Mouse (Mus musculus): Measurements from ENCODE around the gene Cyb5r3. TPM values are rescaled to one million over a fixed set of nuclear protein-coding genes. Genes with fewer than 3 reads are reported as not detected.
"Not testable (repeated sequence)": the region's sequence is repeated elsewhere in the genome, so short reads cannot be mapped to it uniquely, and the experiment has no call there.

The Cyb5r3 gene
- polyA plus RNA-seq, 1 experiment from 2014 or later, result 283 TPM

DNA sequence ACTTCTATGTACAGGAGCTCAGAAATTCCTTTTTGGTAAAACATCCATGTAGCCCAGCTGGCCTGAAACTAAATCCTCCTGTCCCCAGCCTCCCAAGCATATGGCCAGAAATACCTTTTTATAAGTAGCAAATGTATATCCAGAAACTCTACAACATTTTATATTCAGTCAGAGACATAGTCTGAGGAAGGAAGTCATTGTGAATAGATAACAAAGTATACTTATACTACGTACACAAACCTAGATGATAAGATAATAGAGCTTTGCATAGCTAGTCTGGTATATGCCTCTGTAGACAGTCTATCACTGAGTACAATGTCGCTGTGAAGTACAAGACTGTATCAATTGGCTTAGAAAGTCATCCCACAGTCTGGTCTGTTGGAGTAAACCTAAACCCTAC is 36.7 kb downstream of the Cyb5r3 start:
- Histone ChIP-seq H3K27me3 (replicated peaks; ENCODE audit: control insufficient read depth, insufficient read depth, low read length) (no peaks in the 10 kb centered on the region), H3K27ac (ENCODE audit: low read length) (no peak overlapping the region), H3K4me2 (ENCODE audit: low read depth, low read length) (no peak overlapping the region), H3K9me3 (ENCODE audit: control insufficient read depth, low read length) (no peaks in the 10 kb centered on the region), H3K4me1 (ENCODE audit: control insufficient read depth, insufficient read depth, low read length) (0 out of 2 replicates have a peak, but pooled peaks cover under 1% of the 10 kb centered on the region), H3K9ac (ENCODE audit: low read depth, low read length) (no peak overlapping the region), H3K36me3 (ENCODE audit: control insufficient read depth, insufficient read depth, low read length) (peaks cover 17% of the 10 kb centered on the region), H3K4me3 (ENCODE audit: low read length) (no peak overlapping the region)
- ATAC-seq, result no peak
- WGBS, result 72% methylated on average over 2 of the region's 2 CpGs

DNA sequence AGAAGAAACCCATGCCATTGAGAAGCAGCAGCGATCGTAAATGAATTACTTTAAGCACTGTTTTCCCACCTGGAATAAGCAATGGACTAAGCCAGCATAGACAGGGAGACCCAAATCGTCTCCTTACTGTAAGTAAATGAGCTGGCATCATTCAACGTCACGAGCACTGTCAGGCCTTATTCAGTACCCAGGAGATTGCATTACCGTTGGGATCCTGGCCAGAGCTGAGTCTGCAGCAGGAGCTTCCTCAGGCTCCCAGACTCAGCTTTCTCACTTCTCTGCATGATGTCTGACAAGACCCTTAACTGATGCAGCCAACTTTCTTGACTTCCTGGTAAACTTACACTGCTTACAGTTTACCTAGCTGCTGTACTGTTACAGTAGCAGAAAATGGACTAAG is 37.7 kb downstream of the Cyb5r3 start:
- Histone ChIP-seq H3K27ac (ENCODE audit: low read length) (no peak overlapping the region), H3K9me3 (ENCODE audit: control insufficient read depth, low read length) (no peaks in the 10 kb centered on the region), H3K4me3 (ENCODE audit: low read length) (no peak overlapping the region), H3K9ac (ENCODE audit: low read depth, low read length) (no peak overlapping the region), H3K27me3 (replicated peaks; ENCODE audit: control insufficient read depth, insufficient read depth, low read length) (no peaks in the 10 kb centered on the region), H3K4me1 (ENCODE audit: control insufficient read depth, insufficient read depth, low read length) (no peaks in the 10 kb centered on the region), H3K4me2 (ENCODE audit: low read depth, low read length) (no peak overlapping the region), H3K36me3 (ENCODE audit: control insufficient read depth, insufficient read depth, low read length) (peaks cover 22% of the 10 kb centered on the region)
- whole genome bisulfite sequencing, result 90% methylated on average over 6 of the region's 6 CpGs
- no peak for ATAC-seq

DNA sequence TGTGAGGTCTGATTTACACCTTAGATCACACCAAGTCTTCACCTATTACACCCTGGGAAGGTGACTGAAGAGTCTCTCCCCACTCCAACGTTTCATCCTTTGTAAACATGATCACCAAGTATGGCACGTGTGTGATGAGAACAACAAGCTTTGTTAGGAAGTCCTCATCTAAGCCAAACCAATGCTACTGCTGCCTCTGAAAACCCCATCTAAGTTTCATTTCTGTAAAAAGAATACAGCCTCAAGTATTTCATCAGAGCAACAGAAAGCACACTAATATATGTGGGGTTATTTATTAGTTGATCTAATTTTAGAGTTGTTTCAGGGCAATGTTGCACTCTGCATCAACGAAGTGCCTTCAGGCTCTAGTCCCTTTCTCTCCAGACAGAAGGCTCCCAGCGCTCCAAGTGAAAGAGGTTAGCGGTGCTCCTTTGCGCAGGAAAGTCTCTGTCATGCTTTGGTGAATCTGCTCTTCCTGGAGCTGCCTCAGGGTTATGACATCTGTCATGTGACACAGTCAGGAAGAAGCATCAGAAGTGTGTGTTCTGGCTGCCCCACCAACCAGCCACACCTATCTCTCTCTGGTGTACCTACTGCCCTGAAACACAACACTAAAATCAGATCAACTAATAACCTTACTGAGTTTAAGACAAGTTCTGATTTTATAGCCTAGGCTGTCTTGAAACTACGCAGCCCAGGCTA is 42.7 kb downstream of the Cyb5r3 start:
- no peak overlapping the region for H3K27ac ChIP-seq (ENCODE audit: low read length)
- no peak overlapping the region for H3K9ac ChIP-seq (ENCODE audit: low read depth, low read length)
- no peak overlapping the region for H3K4me2 ChIP-seq (ENCODE audit: low read depth, low read length)
- H3K36me3 ChIP-seq (ENCODE audit: control insufficient read depth, insufficient read depth, low read length), result peaks cover 35% of the 10 kb centered on the region
- H3K9me3 ChIP-seq (ENCODE audit: control insufficient read depth, low read length), result no peaks in the 10 kb centered on the region
- 89% methylated on average over 7 of the region's 7 CpGs for WGBS
- no peak overlapping the region for H3K4me3 ChIP-seq (ENCODE audit: low read length)
- ATAC-seq, result no peak
- H3K4me1 ChIP-seq (ENCODE audit: control insufficient read depth, insufficient read depth, low read length), result no peaks in the 10 kb centered on the region
- no peaks in the 10 kb centered on the region for H3K27me3 ChIP-seq (replicated peaks; ENCODE audit: control insufficient read depth, insufficient read depth, low read length)

DNA sequence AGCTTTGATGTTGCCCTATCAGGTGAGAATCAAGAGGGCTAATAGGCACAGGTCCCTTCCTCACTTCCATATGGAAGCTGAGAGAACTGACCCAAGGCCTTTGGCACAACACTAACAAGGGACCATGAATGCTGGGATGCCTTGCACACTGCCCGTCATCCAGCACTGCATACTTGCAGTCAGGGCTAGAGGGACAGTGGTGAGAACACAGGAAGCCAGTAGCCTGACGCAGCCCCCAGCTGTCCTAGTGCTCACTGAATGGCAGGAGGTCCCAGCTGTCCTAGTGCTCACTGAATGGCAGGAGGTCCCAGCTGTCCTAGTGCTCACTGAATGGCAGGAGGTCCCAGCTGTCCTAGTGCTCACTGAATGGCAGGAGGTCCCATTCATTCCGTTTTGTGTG is 45.4 kb downstream of the Cyb5r3 start:
- not testable (repeated sequence) for H3K27ac ChIP-seq (ENCODE audit: low read length); H3K4me1 ChIP-seq (ENCODE audit: control insufficient read depth, insufficient read depth, low read length); ATAC-seq; H3K4me3 ChIP-seq (ENCODE audit: low read length); H3K9ac ChIP-seq (ENCODE audit: low read depth, low read length); H3K9me3 ChIP-seq (ENCODE audit: control insufficient read depth, low read length); H3K4me2 ChIP-seq (ENCODE audit: low read depth, low read length); H3K27me3 ChIP-seq (replicated peaks; ENCODE audit: control insufficient read depth, insufficient read depth, low read length)
- WGBS, result 76% methylated on average over 3 of the region's 3 CpGs
- H3K36me3 ChIP-seq (ENCODE audit: control insufficient read depth, insufficient read depth, low read length), result peaks cover 30% of the 10 kb centered on the region

DNA sequence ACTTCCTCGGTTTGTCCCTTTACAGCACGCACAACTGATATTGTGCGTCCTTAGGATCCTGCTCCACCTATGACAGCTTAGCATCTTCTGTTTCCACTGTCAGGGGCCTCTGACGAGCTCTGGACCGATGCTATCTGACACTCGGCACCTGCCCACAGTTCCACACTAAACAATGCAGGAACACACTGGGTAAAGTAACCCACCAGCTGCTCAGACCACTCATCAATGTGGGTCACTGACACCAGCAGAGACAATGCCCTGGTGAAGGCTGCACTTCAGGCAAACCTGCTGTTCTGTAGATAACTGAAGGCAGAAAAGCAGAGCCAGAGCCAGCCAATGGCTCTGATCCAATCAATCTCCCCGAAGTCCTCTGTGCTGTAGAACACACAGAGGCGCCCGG is 45.8 kb downstream of the Cyb5r3 start:
- H3K9ac ChIP-seq (ENCODE audit: low read depth, low read length), result no peak overlapping the region
- H3K9me3 ChIP-seq (ENCODE audit: control insufficient read depth, low read length), result no peaks in the 10 kb centered on the region
- ATAC-seq, result no peak
- no peak overlapping the region for H3K4me2 ChIP-seq (ENCODE audit: low read depth, low read length)
- no peak overlapping the region for H3K4me3 ChIP-seq (ENCODE audit: low read length)
- H3K4me1 ChIP-seq (ENCODE audit: control insufficient read depth, insufficient read depth, low read length), result peaks cover 2% of the 10 kb centered on the region
- peaks cover 30% of the 10 kb centered on the region for H3K36me3 ChIP-seq (ENCODE audit: control insufficient read depth, insufficient read depth, low read length)
- no peaks in the 10 kb centered on the region for H3K27me3 ChIP-seq (replicated peaks; ENCODE audit: control insufficient read depth, insufficient read depth, low read length)
- no peak overlapping the region for H3K27ac ChIP-seq (ENCODE audit: low read length)
- WGBS, result 91% methylated on average over 9 of the region's 9 CpGs

DNA sequence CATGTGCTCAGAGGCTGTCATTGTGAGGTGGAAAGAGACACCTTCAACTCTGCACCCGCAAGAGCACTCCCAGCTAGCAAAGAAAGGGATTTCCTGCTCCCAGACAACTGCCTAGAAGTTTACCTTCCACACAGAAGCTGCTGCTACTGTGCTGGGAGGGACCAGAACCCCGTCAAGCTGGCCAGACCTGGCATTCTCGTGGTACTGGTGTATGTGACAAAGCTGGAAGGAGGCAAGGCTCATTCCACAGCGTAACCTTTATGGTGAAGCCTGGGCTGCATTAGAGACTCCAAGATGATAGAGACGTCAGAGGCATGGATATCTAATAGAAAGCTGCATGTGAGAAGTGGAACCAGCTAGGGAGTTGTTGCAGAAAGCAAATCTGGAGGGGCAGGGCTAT is 47.8 kb downstream of the Cyb5r3 start:
- WGBS, result 63% methylated on average over 5 of the region's 5 CpGs
- no peak overlapping the region for H3K4me3 ChIP-seq (ENCODE audit: low read length)
- H3K36me3 ChIP-seq (ENCODE audit: control insufficient read depth, insufficient read depth, low read length), result peaks cover 27% of the 10 kb centered on the region
- no peak for ATAC-seq
- H3K4me2 ChIP-seq (ENCODE audit: low read depth, low read length), result no peak overlapping the region
- no peaks in the 10 kb centered on the region for H3K9me3 ChIP-seq (ENCODE audit: control insufficient read depth, low read length)
- no peak overlapping the region for H3K27ac ChIP-seq (ENCODE audit: low read length)
- H3K9ac ChIP-seq (ENCODE audit: low read depth, low read length), result no peak overlapping the region
- peaks cover 5% of the 10 kb centered on the region for H3K4me1 ChIP-seq (ENCODE audit: control insufficient read depth, insufficient read depth, low read length)
- H3K27me3 ChIP-seq (replicated peaks; ENCODE audit: control insufficient read depth, insufficient read depth, low read length), result no peaks in the 10 kb centered on the region

DNA sequence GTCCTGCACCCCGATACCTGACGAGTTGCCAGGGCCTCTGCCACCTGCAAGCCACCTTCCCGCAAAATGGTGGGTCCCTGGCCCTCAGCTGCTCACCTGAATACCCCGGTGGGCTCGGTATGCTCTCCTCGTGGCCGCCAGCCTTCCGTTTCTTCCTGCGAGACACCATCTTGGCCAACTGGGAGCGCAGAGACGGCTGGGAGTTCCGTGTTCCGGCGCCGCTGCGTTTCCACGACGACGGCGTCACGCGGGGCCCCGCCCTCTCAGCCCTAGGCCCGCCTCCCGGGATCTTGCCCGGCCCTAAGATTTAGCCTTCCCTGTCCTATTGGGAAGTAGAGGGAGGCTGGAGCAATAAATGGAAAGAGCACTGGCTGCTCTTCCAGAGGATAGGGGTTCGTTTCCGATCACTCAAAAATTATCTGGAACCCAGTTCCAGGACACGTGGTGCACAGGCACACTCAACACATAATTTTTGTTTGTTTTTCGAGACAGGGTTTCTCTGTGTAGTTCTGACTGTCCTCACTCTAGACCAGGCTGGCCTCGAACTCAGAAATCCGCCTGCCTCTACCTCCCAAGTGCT is 49.7 kb downstream of the Cyb5r3 start, which contains the start of gene Rrp7a:
Gene Rrp7a (minus strand): TSS at position 236 of the 580 bp plus-strand sequence.
- WGBS, result 9% methylated on average over 32 of the region's 32 CpGs
- Histone ChIP-seq H3K9ac (ENCODE audit: low read depth, low read length) (peak within 1 kb of the TSS; percentile 82), H3K36me3 (ENCODE audit: control insufficient read depth, insufficient read depth, low read length) (peaks cover 32% of the 10 kb centered on the region)

DNA sequence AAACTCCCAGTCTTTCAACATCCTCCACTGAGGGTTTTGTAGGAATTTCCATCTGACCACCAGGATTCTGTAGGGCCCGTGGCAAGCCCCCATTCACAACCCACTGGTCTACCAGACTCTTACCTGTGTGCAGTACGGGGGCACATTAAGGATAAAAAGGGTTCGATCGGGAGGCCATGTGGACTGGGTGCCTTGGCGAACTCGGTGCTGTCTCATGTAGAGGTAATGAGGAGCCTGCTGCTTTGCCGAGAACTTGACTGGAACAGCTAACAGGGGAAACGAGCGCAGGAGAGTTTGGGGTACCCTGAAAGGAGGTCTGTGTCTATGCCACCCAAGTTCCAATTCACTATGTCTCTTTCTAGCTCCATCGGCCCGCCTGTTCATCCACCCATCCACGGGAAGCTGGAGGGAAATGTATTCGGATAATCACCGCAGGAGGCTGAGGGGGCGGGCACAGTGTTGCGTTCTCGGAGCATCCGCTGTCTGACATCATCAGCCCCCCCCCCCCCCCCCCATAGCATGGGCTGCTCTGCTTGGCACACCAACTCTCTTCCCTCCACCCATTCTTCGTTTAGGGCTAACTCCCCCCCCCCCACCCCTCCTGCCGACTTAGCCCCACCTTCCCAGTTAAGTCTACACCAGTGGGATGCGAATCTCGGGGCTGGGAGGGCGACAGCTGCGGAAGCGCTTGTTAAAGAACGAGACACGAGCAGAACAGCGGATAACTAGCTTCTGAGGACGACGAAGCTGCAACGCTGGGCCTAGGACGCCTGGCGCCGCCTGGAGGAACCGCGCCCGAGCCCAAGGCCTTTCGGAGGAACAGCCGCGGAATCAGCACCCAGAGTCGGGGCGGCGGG is 50.5 kb downstream of the Cyb5r3 start:
- peaks cover 5% of the 10 kb centered on the region for H3K4me1 ChIP-seq (ENCODE audit: control insufficient read depth, insufficient read depth, low read length)
- peak overlapping the region; percentile 61 for H3K27ac ChIP-seq (ENCODE audit: low read length)
- no peaks in the 10 kb centered on the region for H3K27me3 ChIP-seq (replicated peaks; ENCODE audit: control insufficient read depth, insufficient read depth, low read length)
- no peaks in the 10 kb centered on the region for H3K9me3 ChIP-seq (ENCODE audit: control insufficient read depth, low read length)
- H3K36me3 ChIP-seq (ENCODE audit: control insufficient read depth, insufficient read depth, low read length), result peaks cover 30% of the 10 kb centered on the region
- peak overlapping the region; percentile 90 for H3K4me3 ChIP-seq (ENCODE audit: low read length)
- 3% methylated on average over 43 of the region's 43 CpGs for WGBS
- peak; percentile 66 for ATAC-seq
- peak overlapping the region; percentile 82 for H3K9ac ChIP-seq (ENCODE audit: low read depth, low read length)
- peak overlapping the region; percentile 83 for H3K4me2 ChIP-seq (ENCODE audit: low read depth, low read length)

More for the DNA sequence above, 49.7 kb downstream of the Cyb5r3 start, which contains the start of gene Rrp7a:
- Histone ChIP-seq H3K4me3 (ENCODE audit: low read length) (peak within 1 kb of the TSS; percentile 90), H3K4me2 (ENCODE audit: low read depth, low read length) (peak within 1 kb of the TSS; percentile 83), H3K9me3 (ENCODE audit: control insufficient read depth, low read length) (no peaks in the 10 kb centered on the region), H3K4me1 (ENCODE audit: control insufficient read depth, insufficient read depth, low read length) (peaks cover 5% of the 10 kb centered on the region), H3K27ac (ENCODE audit: low read length) (peak within 1 kb of the TSS; percentile 61), H3K27me3 (replicated peaks; ENCODE audit: control insufficient read depth, insufficient read depth, low read length) (no peaks in the 10 kb centered on the region)
- peak; percentile 94 for ATAC-seq

DNA sequence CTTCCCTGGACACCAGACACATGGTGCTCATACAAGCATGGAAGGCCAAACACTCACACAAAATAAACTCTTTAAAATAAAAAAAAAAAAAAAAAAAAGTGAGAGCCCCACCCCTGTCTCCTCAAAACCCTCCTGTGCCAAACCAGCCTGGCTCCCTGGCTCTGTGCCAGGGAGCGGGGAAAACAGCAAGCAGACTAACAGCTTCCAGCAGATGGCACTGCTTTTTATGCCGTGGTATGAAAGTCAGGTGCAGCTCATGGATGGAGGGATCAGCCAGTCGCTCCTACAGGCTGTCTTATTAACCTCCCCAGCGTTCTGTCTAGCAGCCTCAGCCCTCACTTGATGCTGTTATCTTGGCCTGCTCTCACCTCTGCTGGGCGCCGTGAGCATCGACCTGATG is 54.0 kb downstream of the Cyb5r3 start:
- H3K4me3 ChIP-seq (ENCODE audit: low read length), result no peak overlapping the region
- H3K4me1 ChIP-seq (ENCODE audit: control insufficient read depth, insufficient read depth, low read length), result peaks cover 5% of the 10 kb centered on the region
- 68% methylated on average over 7 of the region's 7 CpGs for WGBS
- H3K4me2 ChIP-seq (ENCODE audit: low read depth, low read length), result no peak overlapping the region
- H3K36me3 ChIP-seq (ENCODE audit: control insufficient read depth, insufficient read depth, low read length), result peaks cover 20% of the 10 kb centered on the region; the same call in 1 of the 2 replicates
- no peaks in the 10 kb centered on the region for H3K9me3 ChIP-seq (ENCODE audit: control insufficient read depth, low read length)
- H3K9ac ChIP-seq (ENCODE audit: low read depth, low read length), result no peak overlapping the region
- ATAC-seq, result no peak
- no peaks in the 10 kb centered on the region for H3K27me3 ChIP-seq (replicated peaks; ENCODE audit: control insufficient read depth, insufficient read depth, low read length)
- H3K27ac ChIP-seq (ENCODE audit: low read length), result no peak overlapping the region

Measured in intestine, embryonic 16.5 days (tissue).